Mouse (Mus musculus) layer of hippocampus, adult 11-12 months (tissue): ENCODE measurements around the gene Cngb1.

Experiments used
- DNase-seq: peaks from one replicate; pipeline ENCODE4 v3.0.0; 2022; ENCODE audit warnings: low spot score

Gene Cngb1

DNA sequence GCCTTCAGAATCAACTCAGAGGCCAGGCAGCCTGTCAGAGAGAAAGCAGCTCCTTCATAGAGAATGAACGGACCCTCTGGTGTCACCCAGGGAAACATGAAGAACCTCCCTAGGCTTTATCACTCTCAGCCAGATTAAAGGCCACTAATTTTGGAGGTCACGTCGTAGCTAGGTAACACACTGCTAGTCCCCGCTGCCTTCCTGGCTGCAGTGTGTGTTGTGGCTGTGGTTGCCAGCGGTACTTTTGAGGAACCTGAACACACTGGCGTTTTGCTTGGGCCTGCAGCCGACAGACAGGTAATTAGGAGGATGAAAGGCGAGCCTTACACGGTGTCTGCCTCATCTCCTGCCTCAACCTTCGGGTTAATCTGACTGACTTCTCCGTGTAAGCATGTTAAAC is 110.7 kb downstream of the Cngb1 start:
- DNase-seq = no peak

DNA sequence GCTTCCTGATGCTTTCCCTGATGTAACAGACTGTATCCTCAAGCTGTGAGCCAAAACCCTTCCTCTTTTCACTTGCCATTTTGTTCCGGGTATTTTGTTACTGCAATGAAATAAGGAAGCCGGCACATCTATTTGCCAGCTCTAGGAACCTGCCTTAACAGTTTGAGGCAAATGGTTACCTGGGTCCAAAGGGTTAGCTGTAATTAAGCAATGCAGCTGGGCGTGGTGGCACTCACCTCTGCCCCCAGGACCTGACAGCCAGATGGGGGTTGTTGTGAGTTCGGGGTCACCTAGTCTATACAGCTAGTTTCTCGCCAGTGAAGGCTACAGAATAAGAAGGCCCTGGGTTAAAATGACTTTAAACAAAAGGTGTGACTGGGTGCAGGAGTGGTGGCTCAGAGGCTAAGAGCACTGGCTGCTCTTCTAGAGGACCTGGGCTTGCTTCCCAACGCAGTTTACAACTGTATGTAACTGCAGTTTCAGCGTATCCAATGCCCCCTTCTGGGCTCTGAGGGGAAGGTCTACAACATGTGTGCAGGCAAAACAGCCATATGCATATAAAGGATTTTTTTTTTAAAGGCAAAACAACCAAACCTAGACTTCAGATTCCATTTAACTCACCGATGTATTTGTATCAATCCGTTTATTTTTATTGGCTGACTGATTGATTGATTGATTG is 114.7 kb downstream of the Cngb1 start:
- DNase-seq = no peak
